Mouse (Mus musculus) kidney, embryonic 15.5 days (tissue): ENCODE results near the gene Cdkn2a. TPM values are rescaled to one million over a fixed set of nuclear protein-coding genes. Genes with fewer than 3 reads are reported as not detected.

Experiments
- ATAC-seq: fragments of 200-750 bp; cut with Nextera tagmentation; replicated peaks from 2 replicates; pipeline ENCODE4 v1.8.0; 2017; ENCODE audit warnings: moderate TSS enrichment; ENCODE audit not compliant: low FRiP score
- H3K27ac ChIP-seq: fragments of 300-500 bp; sonication (generic); 2 replicates; pipeline ENCODE4 v1.5.1; 2015; ENCODE audit warnings: mild to moderate bottlenecking, inconsistent platforms
- H3K27me3 ChIP-seq: fragments of 300-500 bp; sonication (generic); 2 replicates; pipeline ENCODE4 v1.6.1; 2015; ENCODE audit warnings: inconsistent platforms
- H3K36me3 ChIP-seq: fragments of 300-500 bp; sonication (generic); 2 replicates; pipeline ENCODE4 v1.6.1; 2015; ENCODE audit warnings: inconsistent platforms
- H3K4me1 ChIP-seq: fragments of 300-500 bp; sonication (generic); 2 replicates; pipeline ENCODE4 v1.6.1; 2015; ENCODE audit warnings: inconsistent platforms
- H3K4me2 ChIP-seq: fragments of 300-500 bp; sonication (generic); 2 replicates; pipeline ENCODE4 v1.6.1; 2015; ENCODE audit warnings: moderate library complexity, mild to moderate bottlenecking, inconsistent platforms
- H3K4me3 ChIP-seq: fragments of 300-500 bp; sonication (generic); replicated peaks from 2 replicates; pipeline ENCODE4 v1.5.1; 2015; ENCODE audit warnings: mild to moderate bottlenecking, inconsistent platforms
- H3K9ac ChIP-seq: fragments of 300-500 bp; sonication (generic); 2 replicates; pipeline ENCODE4 v1.6.1; 2015; ENCODE audit warnings: mild to moderate bottlenecking, inconsistent platforms
- H3K9me3 ChIP-seq: fragments of 300-500 bp; sonication (generic); replicated peaks from 2 replicates; pipeline ENCODE4 v1.6.1; 2016; ENCODE audit warnings: inconsistent platforms
- WGBS: fragments of 180-500 bp; shearing (Covaris S2); methylation state at CpG from one replicate; pipeline ENCODE4 v1.1.7; 2015; ENCODE audit warnings: mixed read lengths; 5-methylcytosine and 5-hydroxymethylcytosine counted together
- polyA plus RNA-seq: library from polyadenylated mRNA; unstranded; fragments of >200 nt; fragmentation: Nextera tagmentation; extraction: Ambion mirVana; gene quantifications from 2 replicates; pipeline ENCODE4 v1.2.1, GENCODE M21; 2015

Gene Cdkn2a
- polyA plus RNA-seq, 1 experiment from 2014 or later = not detected

- Histone ChIP-seq H3K9me3 (no peaks in the 10 kb centered on the region), H3K27ac (no peak overlapping the region)
- peak; percentile 62 for ATAC-seq
These were observed 1.2 kb upstream of the Cdkn2a start for GRCm38 (mm10) chr4:89295441-89296220.

GRCm38 (mm10) chr4:89294091-89294485 is 365 bp downstream of the Cdkn2a start:
- Histone ChIP-seq H3K9me3 (no peaks in the 10 kb centered on the region), H3K9ac (peak overlapping the region; percentile 38; the same call in 1 of the 2 replicates), H3K4me3 (peak overlapping the region; percentile 62), H3K36me3 (no peaks in the 10 kb centered on the region), H3K27ac (no peak overlapping the region), H3K4me2 (peak overlapping the region; percentile 96), H3K4me1 (peaks cover 16% of the 10 kb centered on the region), H3K27me3 (peaks cover 89% of the 10 kb centered on the region)
- WGBS = 2% methylated on average over 26 of the region's 26 CpGs
- ATAC-seq = peak; percentile 31

More at GRCm38 (mm10) chr4:89295441-89296220, 1.2 kb upstream of the Cdkn2a start:
- H3K4me1 ChIP-seq = peaks cover 16% of the 10 kb centered on the region
- H3K36me3 ChIP-seq = no peaks in the 10 kb centered on the region
- WGBS = 2% methylated on average over 31 of the region's 31 CpGs
- peak overlapping the region; percentile 96 for H3K4me2 ChIP-seq
- H3K27me3 ChIP-seq = peaks cover 89% of the 10 kb centered on the region
- H3K4me3 ChIP-seq = peak overlapping the region; percentile 62
- peak overlapping the region; percentile 38; the same call in 1 of the 2 replicates for H3K9ac ChIP-seq

DNA sequence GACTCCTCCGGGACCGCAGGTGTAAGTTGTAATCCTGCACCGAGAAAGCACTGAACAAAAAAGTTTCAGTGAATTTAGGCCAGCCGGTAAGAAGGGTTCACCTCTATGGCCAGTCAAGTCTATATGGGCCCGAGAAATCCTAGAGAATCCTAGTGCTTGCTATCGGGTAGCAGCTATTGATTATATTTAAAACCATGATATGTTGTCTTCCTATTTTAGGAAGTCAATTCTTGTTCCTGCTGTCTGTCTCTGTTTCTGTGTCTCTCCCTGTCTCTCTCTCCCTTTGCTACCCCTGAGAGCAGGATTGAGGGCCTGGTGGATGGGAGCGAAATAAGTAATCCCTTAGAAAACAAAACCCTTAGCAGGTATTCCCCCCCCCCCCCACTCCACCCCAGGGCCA is 937 bp downstream of the Cdkn2a start:
- Histone ChIP-seq H3K4me2 (no peak overlapping the region), H3K36me3 (no peaks in the 10 kb centered on the region), H3K4me1 (peaks cover 16% of the 10 kb centered on the region), H3K27ac (no peak overlapping the region), H3K9ac (no peak overlapping the region), H3K4me3 (no peak overlapping the region), H3K9me3 (no peaks in the 10 kb centered on the region), H3K27me3 (peaks cover 93% of the 10 kb centered on the region)
- ATAC-seq = no peak
- WGBS = 6% methylated on average over 7 of the region's 7 CpGs

DNA sequence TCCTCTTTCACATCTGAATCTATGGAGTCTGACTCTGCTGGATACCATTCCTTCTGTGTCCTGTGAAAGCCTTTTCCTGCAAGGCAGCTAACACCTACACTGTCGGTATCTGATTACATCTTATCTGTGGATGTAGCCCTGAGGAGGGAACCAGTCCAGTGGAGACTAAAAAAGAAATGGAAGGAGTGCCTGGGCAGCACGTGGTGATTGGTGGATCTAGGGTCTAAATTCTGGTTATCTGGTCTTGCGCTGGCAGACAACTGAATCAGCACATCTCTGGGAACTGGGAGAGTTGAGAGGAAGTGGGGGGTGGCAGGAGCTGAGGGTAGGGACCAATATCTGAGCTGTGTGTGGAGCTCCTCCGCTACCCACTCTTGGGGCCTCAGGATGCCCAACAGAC is 5.4 kb downstream of the Cdkn2a start:
- Histone ChIP-seq H3K27ac (no peak overlapping the region), H3K4me1 (peaks cover 1% of the 10 kb centered on the region), H3K36me3 (no peaks in the 10 kb centered on the region), H3K27me3 (peaks cover 87% of the 10 kb centered on the region), H3K4me3 (no peak overlapping the region), H3K9me3 (no peaks in the 10 kb centered on the region), H3K9ac (no peak overlapping the region), H3K4me2 (no peak overlapping the region)
- WGBS = 2% methylated on average over 4 of the region's 4 CpGs
- ATAC-seq = no peak

- H3K27ac ChIP-seq = no peak overlapping the region
- no peak overlapping the region for H3K4me3 ChIP-seq
- peaks cover 88% of the 10 kb centered on the region for H3K27me3 ChIP-seq
- H3K36me3 ChIP-seq = no peaks in the 10 kb centered on the region
- ATAC-seq = no peak
- H3K9me3 ChIP-seq = no peaks in the 10 kb centered on the region
- H3K4me1 ChIP-seq = peaks cover 6% of the 10 kb centered on the region; the same call in 1 of the 2 replicates
- H3K9ac ChIP-seq = no peak overlapping the region
- H3K4me2 ChIP-seq = no peak overlapping the region
- WGBS = 3% methylated on average over 1 of the region's 1 CpGs
These were observed 7.9 kb downstream of the Cdkn2a start for GRCm38 (mm10) chr4:89286566-89286965.

DNA sequence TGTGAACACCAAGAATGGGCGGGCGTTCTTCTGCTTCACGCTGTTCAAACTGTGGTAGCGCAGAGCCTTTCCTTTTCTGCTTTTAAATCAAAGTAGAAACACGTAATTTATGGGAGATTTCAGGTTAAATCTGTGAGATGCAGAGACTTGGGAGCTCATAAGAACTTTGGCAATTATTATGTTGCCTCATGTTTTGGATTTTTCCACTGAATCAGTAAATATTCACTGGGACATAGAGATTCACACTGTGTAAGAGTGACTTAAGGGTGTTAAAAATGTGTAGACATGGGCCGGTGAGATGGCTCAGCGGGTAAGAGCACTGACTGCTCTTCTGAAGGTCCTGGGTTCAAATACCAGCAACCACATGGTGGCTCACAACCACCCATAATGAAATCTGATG is 8.8 kb downstream of the Cdkn2a start:
- Histone ChIP-seq H3K36me3 (no peaks in the 10 kb centered on the region), H3K4me3 (no peak overlapping the region), H3K4me1 (peaks cover 6% of the 10 kb centered on the region; the same call in 1 of the 2 replicates), H3K9me3 (no peaks in the 10 kb centered on the region), H3K27ac (no peak overlapping the region), H3K4me2 (no peak overlapping the region), H3K9ac (no peak overlapping the region), H3K27me3 (peaks cover 88% of the 10 kb centered on the region)
- 37% methylated on average over 7 of the region's 7 CpGs for WGBS
- no peak for ATAC-seq

- Histone ChIP-seq H3K4me2 (no peak overlapping the region), H3K4me3 (no peak overlapping the region), H3K27me3 (peaks cover 87% of the 10 kb centered on the region), H3K9me3 (no peaks in the 10 kb centered on the region), H3K4me1 (peaks cover 6% of the 10 kb centered on the region; the same call in 1 of the 2 replicates), H3K36me3 (no peaks in the 10 kb centered on the region), H3K9ac (no peak overlapping the region), H3K27ac (no peak overlapping the region)
- 1% methylated on average over 12 of the region's 12 CpGs for WGBS
- no peak for ATAC-seq
These were observed 11.8 kb downstream of the Cdkn2a start for GRCm38 (mm10) chr4:89282661-89283060.

- Histone ChIP-seq H3K4me3 (no peak overlapping the region), H3K9me3 (no peaks in the 10 kb centered on the region), H3K27me3 (peaks cover 89% of the 10 kb centered on the region), H3K27ac (no peak overlapping the region), H3K9ac (no peak overlapping the region), H3K36me3 (no peaks in the 10 kb centered on the region), H3K4me2 (peak overlapping the region; percentile 33), H3K4me1 (peaks cover 6% of the 10 kb centered on the region; the same call in 1 of the 2 replicates)
- ATAC-seq = peak; percentile 79
- under 1% methylated on average over 25 of the region's 25 CpGs for WGBS
These were observed 12.4 kb downstream of the Cdkn2a start for GRCm38 (mm10) chr4:89282036-89282566.

DNA sequence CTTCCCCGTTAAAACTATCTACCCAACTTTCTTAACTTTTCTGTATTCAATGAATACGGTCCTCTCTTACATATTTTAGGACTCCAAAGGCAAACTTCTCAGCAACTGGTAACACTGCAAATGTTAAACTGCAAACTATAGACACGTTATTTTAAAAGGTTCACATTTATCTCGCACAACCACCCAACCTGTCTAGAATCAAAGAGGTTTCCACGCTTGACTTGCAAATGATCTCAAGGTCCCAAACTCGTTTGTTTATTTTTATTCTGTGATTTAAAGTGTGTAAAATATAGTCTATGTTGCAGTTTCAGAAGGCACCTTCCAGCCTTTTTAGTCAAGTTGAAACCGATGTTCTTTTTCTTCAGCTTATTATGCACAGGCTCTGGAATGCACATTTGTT is 13.2 kb downstream of the Cdkn2a start:
- WGBS = 1% methylated on average over 7 of the region's 7 CpGs
- no peaks in the 10 kb centered on the region for H3K9me3 ChIP-seq
- no peak overlapping the region for H3K9ac ChIP-seq
- H3K27ac ChIP-seq = no peak overlapping the region
- peaks cover 92% of the 10 kb centered on the region for H3K27me3 ChIP-seq
- no peak overlapping the region for H3K4me2 ChIP-seq
- ATAC-seq = no peak
- peaks cover 6% of the 10 kb centered on the region; the same call in 1 of the 2 replicates for H3K4me1 ChIP-seq
- H3K36me3 ChIP-seq = no peaks in the 10 kb centered on the region
- H3K4me3 ChIP-seq = no peak overlapping the region

DNA sequence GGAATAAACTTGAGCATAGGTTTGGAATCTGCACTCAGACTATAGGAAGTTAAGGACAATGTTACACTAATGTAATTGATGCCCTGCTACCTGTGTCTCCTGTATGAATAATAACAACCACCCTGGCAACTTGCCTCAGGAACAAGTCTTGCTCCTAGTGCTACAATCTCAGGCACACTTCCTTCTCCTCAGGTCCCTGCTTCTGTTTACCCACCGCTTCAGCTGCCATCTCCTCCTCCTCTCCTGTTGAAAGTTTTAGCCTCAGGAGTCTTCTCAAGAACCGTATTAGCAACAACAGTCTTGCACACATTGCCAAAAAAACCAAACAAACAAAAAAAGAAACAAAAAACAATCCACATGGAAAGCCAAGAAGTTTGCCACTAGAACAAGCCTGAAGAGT is 14.8 kb downstream of the Cdkn2a start:
- Histone ChIP-seq H3K27me3 (peaks cover 95% of the 10 kb centered on the region), H3K4me3 (no peak overlapping the region), H3K4me2 (no peak overlapping the region), H3K27ac (no peak overlapping the region), H3K36me3 (no peaks in the 10 kb centered on the region), H3K4me1 (peaks cover 6% of the 10 kb centered on the region; the same call in 1 of the 2 replicates), H3K9me3 (no peaks in the 10 kb centered on the region), H3K9ac (no peak overlapping the region)
- no peak for ATAC-seq
- 2% methylated on average over 2 of the region's 2 CpGs for WGBS

- no peak for ATAC-seq
- H3K36me3 ChIP-seq = no peaks in the 10 kb centered on the region
- H3K4me2 ChIP-seq = no peak overlapping the region
- 7% methylated on average over 5 of the region's 5 CpGs for WGBS
- no peak overlapping the region for H3K27ac ChIP-seq
- H3K27me3 ChIP-seq = peaks cover 98% of the 10 kb centered on the region
- no peak overlapping the region for H3K4me3 ChIP-seq
- no peaks in the 10 kb centered on the region for H3K9me3 ChIP-seq
- peaks cover 10% of the 10 kb centered on the region; the same call in 1 of the 2 replicates for H3K4me1 ChIP-seq
- no peak overlapping the region for H3K9ac ChIP-seq
These were observed 17.0 kb downstream of the Cdkn2a start for GRCm38 (mm10) chr4:89277381-89277940.

GRCm38 (mm10) chr4:89276669-89277219 is 17.7 kb downstream of the Cdkn2a start:
- Histone ChIP-seq H3K4me3 (no peak overlapping the region), H3K9me3 (no peaks in the 10 kb centered on the region), H3K27me3 (peaks cover 98% of the 10 kb centered on the region), H3K27ac (no peak overlapping the region), H3K4me1 (0 out of 2 replicates have a peak, but pooled peaks cover 4% of the 10 kb centered on the region), H3K4me2 (no peak overlapping the region), H3K36me3 (no peaks in the 10 kb centered on the region), H3K9ac (no peak overlapping the region)
- no peak for ATAC-seq
- WGBS = under 1% methylated on average over 37 of the region's 37 CpGs
